Mouse (Mus musculus): Measurements from ENCODE around the gene Rrad. TPM values are rescaled to one million over a fixed set of nuclear protein-coding genes. Genes with fewer than 3 reads are reported as not detected.

The Rrad gene
- polyA plus RNA-seq, 1 experiment, result 0.42 TPM

DNA sequence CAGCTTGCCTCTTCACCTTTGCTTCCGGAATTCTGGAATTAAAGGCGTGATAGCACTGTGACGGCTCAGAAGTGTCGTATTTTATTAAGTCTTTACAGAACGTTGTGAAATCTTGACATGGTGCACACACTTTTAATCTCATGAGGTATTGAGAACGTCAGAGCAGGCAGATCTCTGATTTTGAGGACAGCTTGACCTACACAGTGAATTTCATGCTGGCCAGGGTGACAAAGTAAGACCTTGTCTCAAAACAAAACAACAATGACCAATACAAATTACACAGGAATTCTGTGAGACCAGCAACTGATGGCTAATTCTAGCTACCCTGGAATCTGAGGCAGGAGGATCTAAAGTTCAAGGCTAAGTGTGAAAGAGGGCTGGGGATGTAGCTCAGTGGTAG is 38.6 kb downstream of the Rrad start:
- peaks cover 8% of the 10 kb centered on the region for H3K4me1 ChIP-seq (ENCODE audit: control insufficient read depth, insufficient read depth, low read length)
- H3K27ac ChIP-seq (ENCODE audit: control insufficient read depth, insufficient read depth, low read depth, low read length), result no peak overlapping the region
- H3K4me3 ChIP-seq (ENCODE audit: control insufficient read depth, low read depth, low read length), result no peak overlapping the region
- TF ChIP-seq POLR2A (IDR thresholded peaks at IDR 0.05; ENCODE audit: control insufficient read depth, low read depth, low read length) (no peak), CTCF (IDR thresholded peaks at IDR 0.05; ENCODE audit: control insufficient read depth, insufficient read depth, insufficient replicate concordance, low read depth, low read length) (no peak)
- no peaks in the 10 kb centered on the region for H3K36me3 ChIP-seq (ENCODE audit: control insufficient read depth, insufficient read depth, low read length)
- H3K27me3 ChIP-seq (ENCODE audit: control insufficient read depth, insufficient read depth, low read length), result no peaks in the 10 kb centered on the region

DNA sequence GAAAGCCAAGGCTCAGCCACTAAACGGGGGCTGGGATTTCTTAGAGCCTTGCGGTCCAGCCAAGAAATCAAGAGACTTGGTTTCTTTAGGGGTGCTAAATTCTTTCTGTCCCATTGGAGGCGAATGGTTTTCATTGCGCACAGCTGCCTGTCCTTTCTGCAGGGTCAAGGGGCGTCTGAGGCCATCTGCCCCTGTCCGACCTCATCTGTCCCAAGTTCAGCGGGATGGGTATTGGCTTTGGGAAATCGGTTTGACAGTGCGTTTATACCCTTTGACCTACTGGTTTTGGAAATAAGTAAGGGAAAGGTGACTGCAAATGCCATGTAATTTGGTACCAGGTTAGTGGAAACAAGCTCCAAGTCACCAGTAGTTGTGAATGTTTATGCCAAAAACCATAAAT is 39.3 kb downstream of the Rrad start:
- H3K4me3 ChIP-seq (ENCODE audit: control insufficient read depth, low read depth, low read length), result peak overlapping the region; percentile 97
- H3K4me1 ChIP-seq (ENCODE audit: control insufficient read depth, insufficient read depth, low read length), result peaks cover 8% of the 10 kb centered on the region
- no peaks in the 10 kb centered on the region for H3K36me3 ChIP-seq (ENCODE audit: control insufficient read depth, insufficient read depth, low read length)
- TF ChIP-seq CTCF (IDR thresholded peaks at IDR 0.05; ENCODE audit: control insufficient read depth, insufficient read depth, insufficient replicate concordance, low read depth, low read length) (no peak), POLR2A (IDR thresholded peaks at IDR 0.05; ENCODE audit: control insufficient read depth, low read depth, low read length) (no peak)
- H3K27me3 ChIP-seq (ENCODE audit: control insufficient read depth, insufficient read depth, low read length), result no peaks in the 10 kb centered on the region
- peak overlapping the region; percentile 91 for H3K27ac ChIP-seq (ENCODE audit: control insufficient read depth, insufficient read depth, low read depth, low read length)

DNA sequence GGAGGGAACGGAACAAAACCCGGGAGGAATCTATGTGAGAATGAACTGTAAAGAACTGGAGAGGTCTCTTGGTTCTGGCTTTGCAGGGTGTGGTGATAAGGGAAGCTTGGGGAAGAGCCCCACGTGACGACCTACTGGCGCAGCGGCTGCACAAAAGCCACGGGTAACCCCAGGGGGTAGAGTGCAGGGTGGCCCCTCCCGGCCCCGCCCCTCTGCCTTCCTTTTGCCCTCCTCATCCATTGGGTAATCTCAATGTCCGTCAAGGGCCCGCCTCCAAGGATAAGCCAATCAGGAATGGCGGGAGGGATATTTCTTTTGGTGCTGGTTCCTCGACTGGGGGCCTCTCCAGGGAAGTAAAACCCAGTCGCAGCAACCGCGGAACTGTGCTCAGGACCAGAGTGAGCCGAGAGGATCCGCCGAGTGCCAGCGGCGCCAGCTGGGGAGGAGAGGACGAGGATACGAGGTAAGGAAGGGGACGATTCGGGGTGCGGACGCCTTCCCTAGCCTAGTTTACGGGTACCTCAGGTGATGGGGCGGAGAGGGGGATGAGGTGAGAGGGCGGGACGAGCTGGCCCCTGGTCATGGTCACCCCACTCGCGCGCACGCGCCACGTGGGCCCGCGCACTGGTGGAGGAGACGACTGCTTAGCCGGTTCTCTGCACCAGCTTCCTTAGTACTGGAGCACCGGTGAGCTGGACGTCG is 39.8 kb downstream of the Rrad start, which contains the start of gene Pdp2:
Gene Pdp2, plus strand, starts transcription at position 319 of the 702 bp plus-strand sequence.
- TF ChIP-seq CTCF (IDR thresholded peaks at IDR 0.05; ENCODE audit: control insufficient read depth, insufficient read depth, insufficient replicate concordance, low read depth, low read length) (no peak), POLR2A (IDR thresholded peaks at IDR 0.05; ENCODE audit: control insufficient read depth, low read depth, low read length) (peak; percentile 68)
- no peaks in the 10 kb centered on the region for H3K36me3 ChIP-seq (ENCODE audit: control insufficient read depth, insufficient read depth, low read length)
- peak within 1 kb of the TSS; percentile 91 for H3K27ac ChIP-seq (ENCODE audit: control insufficient read depth, insufficient read depth, low read depth, low read length)

DNA sequence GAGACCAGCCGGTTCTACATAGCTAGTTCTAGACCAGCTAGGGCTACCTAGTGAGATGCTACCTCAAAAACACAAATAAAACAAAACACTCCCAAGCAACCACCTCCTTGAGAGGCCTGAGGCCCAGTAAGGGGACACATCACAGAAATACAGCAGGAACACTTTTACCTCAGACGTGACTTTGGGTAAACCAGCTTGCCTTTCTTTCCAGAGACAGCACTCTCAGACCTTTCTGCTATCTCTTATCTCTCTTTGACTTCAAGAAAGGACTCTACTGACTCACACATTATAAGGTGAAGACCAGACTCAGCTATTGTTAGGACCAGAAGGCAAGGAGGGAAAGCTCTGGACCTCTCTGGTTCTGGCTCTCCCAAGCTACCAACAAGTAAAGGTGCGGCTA is 40.8 kb downstream of the Rrad start:
- Histone ChIP-seq H3K4me3 (ENCODE audit: control insufficient read depth, low read depth, low read length) (no peak overlapping the region), H3K4me1 (ENCODE audit: control insufficient read depth, insufficient read depth, low read length) (peaks cover 8% of the 10 kb centered on the region), H3K36me3 (ENCODE audit: control insufficient read depth, insufficient read depth, low read length) (no peaks in the 10 kb centered on the region), H3K27ac (ENCODE audit: control insufficient read depth, insufficient read depth, low read depth, low read length) (no peak overlapping the region), H3K27me3 (ENCODE audit: control insufficient read depth, insufficient read depth, low read length) (no peaks in the 10 kb centered on the region)
- TF ChIP-seq CTCF (IDR thresholded peaks at IDR 0.05; ENCODE audit: control insufficient read depth, insufficient read depth, insufficient replicate concordance, low read depth, low read length), result no peak
- no peak for TF ChIP-seq POLR2A (IDR thresholded peaks at IDR 0.05; ENCODE audit: control insufficient read depth, low read depth, low read length)

More for the DNA sequence above, 39.8 kb downstream of the Rrad start, which contains the start of gene Pdp2:
- no peaks in the 10 kb centered on the region for H3K27me3 ChIP-seq (ENCODE audit: control insufficient read depth, insufficient read depth, low read length)
- H3K4me3 ChIP-seq (ENCODE audit: control insufficient read depth, low read depth, low read length), result peak within 1 kb of the TSS; percentile 97
- peaks cover 8% of the 10 kb centered on the region for H3K4me1 ChIP-seq (ENCODE audit: control insufficient read depth, insufficient read depth, low read length)

DNA sequence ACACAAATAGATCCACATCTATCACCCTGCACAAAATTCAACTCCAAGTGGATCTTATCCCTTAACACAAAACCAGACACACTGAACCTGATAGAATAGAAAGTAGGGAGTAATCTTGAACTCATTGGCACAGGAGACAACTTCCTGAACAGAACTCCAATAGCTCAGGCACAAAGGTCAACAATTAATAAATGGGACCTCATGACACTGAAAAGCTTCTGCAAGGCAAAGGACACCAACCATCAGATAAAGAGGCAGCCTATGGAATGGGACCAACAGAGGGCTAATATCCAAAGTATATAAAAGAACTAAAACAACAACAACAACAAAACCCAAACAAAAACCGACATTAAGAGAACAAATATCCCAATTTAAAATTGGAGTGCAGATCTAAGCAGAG is 46.6 kb downstream of the Rrad start:
- H3K27ac ChIP-seq (ENCODE audit: control insufficient read depth, insufficient read depth, low read depth, low read length), result no peak overlapping the region
- no peak overlapping the region for H3K4me3 ChIP-seq (ENCODE audit: control insufficient read depth, low read depth, low read length)
- TF ChIP-seq CTCF (IDR thresholded peaks at IDR 0.05; ENCODE audit: control insufficient read depth, insufficient read depth, insufficient replicate concordance, low read depth, low read length) (no peak), POLR2A (IDR thresholded peaks at IDR 0.05; ENCODE audit: control insufficient read depth, low read depth, low read length) (no peak)
- H3K4me1 ChIP-seq (ENCODE audit: control insufficient read depth, insufficient read depth, low read length), result no peaks in the 10 kb centered on the region
- H3K36me3 ChIP-seq (ENCODE audit: control insufficient read depth, insufficient read depth, low read length), result no peaks in the 10 kb centered on the region
- no peaks in the 10 kb centered on the region for H3K27me3 ChIP-seq (ENCODE audit: control insufficient read depth, insufficient read depth, low read length)

Other genes starting within 250 kb of the Rrad start
- 2.0 and 2.2 TPM in 2 replicates for gene Cmtm4, start 235.5 kb downstream of the Rrad start, polyA plus RNA-seq (2012; rRNA removed)
- gene Dync1li2, start 188.3 kb downstream of the Rrad start, polyA plus RNA-seq (2012; rRNA removed), result 61.1 and 64.6 TPM in 2 replicates
- gene Terb1, start 121.4 kb downstream of the Rrad start, polyA plus RNA-seq (2012; rRNA removed), result 5.6 and 6.7 TPM in 2 replicates
- gene Nae1, start 96.7 kb downstream of the Rrad start, polyA plus RNA-seq (2012; rRNA removed), result 15.9 and 26.0 TPM in 2 replicates
- 5.4 and 7.1 TPM in 2 replicates for gene Car7, start 96.6 kb downstream of the Rrad start, polyA plus RNA-seq (2012; rRNA removed)
- gene Pdp2, start 39.9 kb downstream of the Rrad start, polyA plus RNA-seq (2012; rRNA removed), result 1.2 and 1.3 TPM in 2 replicates
- gene Cdh16, start 6.9 kb downstream of the Rrad start, polyA plus RNA-seq (2012; rRNA removed), result 1.3 TPM in 1 of 2 replicates, not detected in the other
- 61.8 and 67.2 TPM in 2 replicates for gene Ciao2b, start 10.6 kb upstream of the Rrad start, polyA plus RNA-seq (2012; rRNA removed)
- gene Ces2a, start 102.7 kb upstream of the Rrad start, polyA plus RNA-seq (2012; rRNA removed), result 0.05 TPM in 1 of 2 replicates, not detected in the other
- gene Ces2b, start 200.2 kb upstream of the Rrad start, polyA plus RNA-seq (2012; rRNA removed), result 0.11 TPM in 1 of 2 replicates, not detected in the other
- gene Ces2c, start 215.7 kb upstream of the Rrad start, polyA plus RNA-seq (2012; rRNA removed), result 0.05 TPM in 1 of 2 replicates, not detected in the other